Mouse (Mus musculus): ENCODE results near the gene Olfr190. TPM values are rescaled to one million over a fixed set of nuclear protein-coding genes. Genes with fewer than 3 reads are reported as not detected.
"Not testable (repeated sequence)": the region's sequence is repeated elsewhere in the genome, so short reads cannot be mapped to it uniquely, and the experiment has no call there.

Olfr190 gene
- polyA plus RNA-seq (2014; fragmentation: Nextera tagmentation; extraction: Ambion mirVana), result not detected in 2 replicates

GRCm38 (mm10) chr16:59077905-59078304, at the start of gene Olfr190:
Olfr190 (minus strand) TSS chr16:59078005.
- Histone ChIP-seq H3K36me3 (ENCODE audit: control insufficient read depth, insufficient read depth, low read length) (no peaks in the 10 kb centered on the region), H3K4me2 (replicated peaks; ENCODE audit: low read depth, low read length) (no peak within 1 kb of the TSS), H3K9ac (replicated peaks; ENCODE audit: low read depth, low read length) (no peak within 1 kb of the TSS), H3K9me3 (ENCODE audit: control insufficient read depth, low read depth, low read length) (no peaks in the 10 kb centered on the region), H3K4me3 (ENCODE audit: low read depth, low read length) (no peak within 1 kb of the TSS), H3K27ac (ENCODE audit: low read length) (no peak within 1 kb of the TSS), H3K4me1 (ENCODE audit: control insufficient read depth, insufficient read depth, low read length) (no peaks in the 10 kb centered on the region), H3K27me3 (ENCODE audit: control insufficient read depth, insufficient read depth, low read length) (no peaks in the 10 kb centered on the region)
- ATAC-seq (ENCODE audit: insufficient number of reproducible peaks, insufficient read depth, low FRiP score, low read depth), result no peak
- 83% methylated on average over 5 of the region's 5 CpGs for WGBS

- H3K4me1 ChIP-seq (ENCODE audit: control insufficient read depth, insufficient read depth, low read length), result no peaks in the 10 kb centered on the region
- no peak within 1 kb of the TSS for H3K4me3 ChIP-seq (ENCODE audit: low read depth, low read length)
- ATAC-seq (ENCODE audit: insufficient number of reproducible peaks, insufficient read depth, low FRiP score, low read depth), result no peak
- H3K4me2 ChIP-seq (replicated peaks; ENCODE audit: low read depth, low read length), result no peak within 1 kb of the TSS
- H3K9ac ChIP-seq (replicated peaks; ENCODE audit: low read depth, low read length), result no peak within 1 kb of the TSS
- no peak within 1 kb of the TSS for H3K27ac ChIP-seq (ENCODE audit: low read length)
- H3K27me3 ChIP-seq (ENCODE audit: control insufficient read depth, insufficient read depth, low read length), result no peaks in the 10 kb centered on the region
- H3K9me3 ChIP-seq (ENCODE audit: control insufficient read depth, low read depth, low read length), result no peaks in the 10 kb centered on the region
- H3K36me3 ChIP-seq (ENCODE audit: control insufficient read depth, insufficient read depth, low read length), result no peaks in the 10 kb centered on the region
Measured at GRCm38 (mm10) chr16:59120969-59121368, 43.2 kb upstream of the Olfr190 start, which contains the start of gene Olfr194. Olfr194 (minus strand) TSS chr16:59121069.

- no peak within 1 kb of the TSS for H3K27ac ChIP-seq (ENCODE audit: low read length)
- no peak within 1 kb of the TSS for H3K4me2 ChIP-seq (replicated peaks; ENCODE audit: low read depth, low read length)
- ATAC-seq (ENCODE audit: insufficient number of reproducible peaks, insufficient read depth, low FRiP score, low read depth), result no peak
- no peaks in the 10 kb centered on the region for H3K9me3 ChIP-seq (ENCODE audit: control insufficient read depth, low read depth, low read length)
- H3K27me3 ChIP-seq (ENCODE audit: control insufficient read depth, insufficient read depth, low read length), result no peaks in the 10 kb centered on the region
- H3K4me1 ChIP-seq (ENCODE audit: control insufficient read depth, insufficient read depth, low read length), result no peaks in the 10 kb centered on the region
- WGBS, result 77% methylated on average over 1 of the region's 1 CpGs
- H3K9ac ChIP-seq (replicated peaks; ENCODE audit: low read depth, low read length), result no peak within 1 kb of the TSS
- no peak within 1 kb of the TSS for H3K4me3 ChIP-seq (ENCODE audit: low read depth, low read length)
- H3K36me3 ChIP-seq (ENCODE audit: control insufficient read depth, insufficient read depth, low read length), result no peaks in the 10 kb centered on the region
Measured at GRCm38 (mm10) chr16:59111781-59112180, 34.0 kb upstream of the Olfr190 start, which contains the start of gene Olfr193. Olfr193 (minus strand) TSS chr16:59111881.

GRCm38 (mm10) chr16:59108522-59108921, 30.7 kb upstream of the Olfr190 start:
- H3K4me1 ChIP-seq (ENCODE audit: control insufficient read depth, insufficient read depth, low read length); H3K4me2 ChIP-seq (replicated peaks; ENCODE audit: low read depth, low read length); H3K36me3 ChIP-seq (ENCODE audit: control insufficient read depth, insufficient read depth, low read length); H3K27ac ChIP-seq (ENCODE audit: low read length); H3K4me3 ChIP-seq (ENCODE audit: low read depth, low read length); H3K27me3 ChIP-seq (ENCODE audit: control insufficient read depth, insufficient read depth, low read length); H3K9ac ChIP-seq (replicated peaks; ENCODE audit: low read depth, low read length); ATAC-seq (ENCODE audit: insufficient number of reproducible peaks, insufficient read depth, low FRiP score, low read depth); H3K9me3 ChIP-seq (ENCODE audit: control insufficient read depth, low read depth, low read length): not testable (repeated sequence)
- WGBS, result 44% methylated on average over 5 of the region's 5 CpGs

- no peak overlapping the region for H3K9ac ChIP-seq (replicated peaks; ENCODE audit: low read depth, low read length)
- WGBS, result 70% methylated on average over 2 of the region's 2 CpGs
- no peak for ATAC-seq (ENCODE audit: insufficient number of reproducible peaks, insufficient read depth, low FRiP score, low read depth)
- no peak overlapping the region for H3K4me3 ChIP-seq (ENCODE audit: low read depth, low read length)
- H3K27ac ChIP-seq (ENCODE audit: low read length), result no peak overlapping the region
- no peaks in the 10 kb centered on the region for H3K36me3 ChIP-seq (ENCODE audit: control insufficient read depth, insufficient read depth, low read length)
- H3K9me3 ChIP-seq (ENCODE audit: control insufficient read depth, low read depth, low read length), result no peaks in the 10 kb centered on the region
- no peak overlapping the region for H3K4me2 ChIP-seq (replicated peaks; ENCODE audit: low read depth, low read length)
- H3K4me1 ChIP-seq (ENCODE audit: control insufficient read depth, insufficient read depth, low read length), result no peaks in the 10 kb centered on the region
- no peaks in the 10 kb centered on the region for H3K27me3 ChIP-seq (ENCODE audit: control insufficient read depth, insufficient read depth, low read length)
Measured at GRCm38 (mm10) chr16:59105312-59105711, 27.5 kb upstream of the Olfr190 start.

- H3K4me3 ChIP-seq (ENCODE audit: low read depth, low read length); H3K4me2 ChIP-seq (replicated peaks; ENCODE audit: low read depth, low read length); H3K4me1 ChIP-seq (ENCODE audit: control insufficient read depth, insufficient read depth, low read length); H3K27ac ChIP-seq (ENCODE audit: low read length); H3K9me3 ChIP-seq (ENCODE audit: control insufficient read depth, low read depth, low read length); H3K9ac ChIP-seq (replicated peaks; ENCODE audit: low read depth, low read length); H3K36me3 ChIP-seq (ENCODE audit: control insufficient read depth, insufficient read depth, low read length); ATAC-seq (ENCODE audit: insufficient number of reproducible peaks, insufficient read depth, low FRiP score, low read depth); H3K27me3 ChIP-seq (ENCODE audit: control insufficient read depth, insufficient read depth, low read length): not testable (repeated sequence)
- 63% methylated on average over 1 of the region's 1 CpGs for WGBS
Measured at GRCm38 (mm10) chr16:59089722-59090121, 11.9 kb upstream of the Olfr190 start, which contains the start of gene Olfr191. Olfr191 (minus strand) TSS chr16:59089822.

GRCm38 (mm10) chr16:59081113-59081512, 3.3 kb upstream of the Olfr190 start:
- ATAC-seq (ENCODE audit: insufficient number of reproducible peaks, insufficient read depth, low FRiP score, low read depth), result not testable (repeated sequence)

GRCm38 (mm10) chr16:59073520-59073919, 4.3 kb downstream of the Olfr190 start:
- no peaks in the 10 kb centered on the region for H3K27me3 ChIP-seq (ENCODE audit: control insufficient read depth, insufficient read depth, low read length)
- H3K4me1 ChIP-seq (ENCODE audit: control insufficient read depth, insufficient read depth, low read length), result no peaks in the 10 kb centered on the region
- no peak overlapping the region for H3K4me2 ChIP-seq (replicated peaks; ENCODE audit: low read depth, low read length)
- ATAC-seq (ENCODE audit: insufficient number of reproducible peaks, insufficient read depth, low FRiP score, low read depth), result no peak
- no peak overlapping the region for H3K9ac ChIP-seq (replicated peaks; ENCODE audit: low read depth, low read length)
- 86% methylated on average over 1 of the region's 1 CpGs for whole genome bisulfite sequencing
- H3K27ac ChIP-seq (ENCODE audit: low read length), result no peak overlapping the region
- H3K4me3 ChIP-seq (ENCODE audit: low read depth, low read length), result no peak overlapping the region
- H3K36me3 ChIP-seq (ENCODE audit: control insufficient read depth, insufficient read depth, low read length), result no peaks in the 10 kb centered on the region
- H3K9me3 ChIP-seq (ENCODE audit: control insufficient read depth, low read depth, low read length), result no peaks in the 10 kb centered on the region

More at GRCm38 (mm10) chr16:59081113-59081512, 3.3 kb upstream of the Olfr190 start:
- not testable (repeated sequence) for H3K4me1 ChIP-seq (ENCODE audit: control insufficient read depth, insufficient read depth, low read length); H3K4me3 ChIP-seq (ENCODE audit: low read depth, low read length); H3K9me3 ChIP-seq (ENCODE audit: control insufficient read depth, low read depth, low read length); H3K36me3 ChIP-seq (ENCODE audit: control insufficient read depth, insufficient read depth, low read length); H3K9ac ChIP-seq (replicated peaks; ENCODE audit: low read depth, low read length); H3K4me2 ChIP-seq (replicated peaks; ENCODE audit: low read depth, low read length); H3K27me3 ChIP-seq (ENCODE audit: control insufficient read depth, insufficient read depth, low read length); H3K27ac ChIP-seq (ENCODE audit: low read length)
- 89% methylated on average over 2 of the region's 2 CpGs for WGBS

GRCm38 (mm10) chr16:59071755-59072154, 6.0 kb downstream of the Olfr190 start:
- H3K36me3 ChIP-seq (ENCODE audit: control insufficient read depth, insufficient read depth, low read length), result no peaks in the 10 kb centered on the region
- no peak overlapping the region for H3K4me2 ChIP-seq (replicated peaks; ENCODE audit: low read depth, low read length)
- no peak overlapping the region for H3K9ac ChIP-seq (replicated peaks; ENCODE audit: low read depth, low read length)
- no peak overlapping the region for H3K4me3 ChIP-seq (ENCODE audit: low read depth, low read length)
- ATAC-seq (ENCODE audit: insufficient number of reproducible peaks, insufficient read depth, low FRiP score, low read depth), result no peak
- no peaks in the 10 kb centered on the region for H3K4me1 ChIP-seq (ENCODE audit: control insufficient read depth, insufficient read depth, low read length)
- H3K9me3 ChIP-seq (ENCODE audit: control insufficient read depth, low read depth, low read length), result no peaks in the 10 kb centered on the region
- H3K27ac ChIP-seq (ENCODE audit: low read length), result no peak overlapping the region
- H3K27me3 ChIP-seq (ENCODE audit: control insufficient read depth, insufficient read depth, low read length), result no peaks in the 10 kb centered on the region
